Mouse (Mus musculus): Measurements from ENCODE around the gene Zhx3.

GRCm38 (mm10) chr2:160806091-160806521 is 66.7 kb downstream of the Zhx3 start:
- TF ChIP-seq HCFC1 (IDR thresholded peaks at IDR 0.05; ENCODE audit: borderline replicate concordance, insufficient read depth, low read length): no peak
- TF ChIP-seq MAFK (IDR thresholded peaks at IDR 0.05; ENCODE audit: insufficient read depth, low read depth, low read length): no peak
- no peak for TF ChIP-seq CHD2 (IDR thresholded peaks at IDR 0.05; ENCODE audit: low read depth, low read length)
